Mouse (Mus musculus): ENCODE measurements around the gene Cbs.
A peak's percentile ranks its signal among the peaks of the same experiment; 100 is the strongest.

Gene Cbs

GRCm38 (mm10) chr17:31583781-31584180 lies 53.3 kb downstream of the Cbs start:
- DNase-seq, result no peak

GRCm38 (mm10) chr17:31583185-31583584 lies 53.9 kb downstream of the Cbs start:
- DNase-seq, result no peak

- no peak for DNase-seq
These were observed 56.7 kb downstream of the Cbs start for GRCm38 (mm10) chr17:31580344-31580743.

GRCm38 (mm10) chr17:31576394-31577175 lies 60.5 kb downstream of the Cbs start:
- DNase-seq, result no peak

GRCm38 (mm10) chr17:31574662-31575061 lies 62.4 kb downstream of the Cbs start:
- no peak for DNase-seq

- no peak for DNase-seq
These were observed 65.3 kb downstream of the Cbs start for GRCm38 (mm10) chr17:31571689-31572088.

GRCm38 (mm10) chr17:31570321-31570925 lies 66.6 kb downstream of the Cbs start:
- DNase-seq, result peak; percentile 42

GRCm38 (mm10) chr17:31569756-31570155 lies 67.3 kb downstream of the Cbs start:
- DNase-seq, result no peak

GRCm38 (mm10) chr17:31566276-31566675 lies 70.8 kb downstream of the Cbs start:
- no peak for DNase-seq

- DNase-seq, result peak; percentile 78
These were observed 71.6 kb downstream of the Cbs start for GRCm38 (mm10) chr17:31565141-31566056.

- no peak for DNase-seq
These were observed 72.2 kb downstream of the Cbs start for GRCm38 (mm10) chr17:31564858-31565140.

- peak; percentile 99 for DNase-seq
These were observed 72.8 kb downstream of the Cbs start, which contains the start of gene Pknox1 for GRCm38 (mm10) chr17:31564015-31564857. TSS of gene Pknox1 (plus strand) at chr17:31564734.

GRCm38 (mm10) chr17:31563632-31564014 lies 73.4 kb downstream of the Cbs start:
- peak; percentile 48 for DNase-seq

GRCm38 (mm10) chr17:31559021-31559789 lies 77.8 kb downstream of the Cbs start:
- DNase-seq, result no peak
